ENCODE assay signal across 8 mouse cellular contexts in genomic region chr5:130257303-130257702, GRCm38 (mm10). TPM values are rescaled to one million over a fixed set of nuclear protein-coding genes. Genes with fewer than 3 reads are reported as not detected.
DNase-seq lines count a peak whose midpoint lies in the region; ATAC-seq lines count a peak whose summit lies in the region.

No protein-coding gene starts in this region.

- WGBS in neural tube, embryonic 11.5 days = 10% methylated on average over 8 of the region's 8 CpGs
- WGBS in limb, embryonic 11.5 days = 11% methylated on average over 8 of the region's 8 CpGs
- 4% methylated on average over 8 of the region's 8 CpGs for WGBS in stomach, embryonic 15.5 days

- ATAC-seq in neural tube, embryonic 11.5 days (ENCODE audit: insufficient read depth, low FRiP score, low TSS enrichment) = no peak
- no peak for ATAC-seq in limb, embryonic 11.5 days (ENCODE audit: insufficient number of reproducible peaks, low FRiP score, low TSS enrichment, low read depth)
- ATAC-seq in stomach, embryonic 15.5 days (ENCODE audit: insufficient read depth, low FRiP score, low read depth) = no peak

- no peaks in the 10 kb centered on the region for H3K9me3 ChIP-seq in neural tube, embryonic 11.5 days (ENCODE audit: control insufficient read depth, low read length)
- no peaks in the 10 kb centered on the region for H3K9me3 ChIP-seq in limb, embryonic 11.5 days (ENCODE audit: control insufficient read depth, low read length)
- no peaks in the 10 kb centered on the region for H3K9me3 ChIP-seq in stomach, embryonic 15.5 days

- DNase-seq in cerebellum, adult 8-10 months = peak; percentile 22
- DNase-seq in cerebellum, postnatal 25 days = no peak
- DNase-seq in neural tube, embryonic 11.5 days (ENCODE audit: low spot score) = no peak
- no peak for DNase-seq in neural tube, embryonic 10.5 days (ENCODE audit: extremely low spot score, low spot score)
- DNase-seq in limb, embryonic 11.5 days (ENCODE audit: low spot score) = peak; percentile 25
- no peak for DNase-seq in urinary bladder, postnatal 25 days (ENCODE audit: low spot score)
- no peak for DNase-seq in thymus, postnatal 36 days

- H3K4me3 ChIP-seq in neural tube, embryonic 11.5 days (ENCODE audit: low read depth, low read length) = peak overlapping the region; percentile 67
- H3K4me3 ChIP-seq in limb, embryonic 11.5 days (ENCODE audit: low read depth, low read length) = peak overlapping the region; percentile 46
- peak overlapping the region; percentile 73 for H3K4me3 ChIP-seq in stomach, embryonic 15.5 days (replicated peaks)

- peak overlapping the region; percentile 60 for H3K4me2 ChIP-seq in neural tube, embryonic 11.5 days (ENCODE audit: low read depth)
- H3K4me2 ChIP-seq in limb, embryonic 11.5 days (ENCODE audit: low read depth, severe bottlenecking) = peak overlapping the region; percentile 72
- peak overlapping the region; percentile 69 for H3K4me2 ChIP-seq in stomach, embryonic 15.5 days

- no peaks in the 10 kb centered on the region for H3K27me3 ChIP-seq in neural tube, embryonic 11.5 days (ENCODE audit: control insufficient read depth, insufficient read depth, low read length)
- no peaks in the 10 kb centered on the region for H3K27me3 ChIP-seq in limb, embryonic 11.5 days (ENCODE audit: control insufficient read depth, insufficient read depth, low read length)
- no peaks in the 10 kb centered on the region for H3K27me3 ChIP-seq in stomach, embryonic 15.5 days (replicated peaks)

- peak overlapping the region; percentile 74 for H3K9ac ChIP-seq in neural tube, embryonic 11.5 days (ENCODE audit: low read length)
- H3K9ac ChIP-seq in limb, embryonic 11.5 days (ENCODE audit: low read length) = peak overlapping the region; percentile 55
- peak overlapping the region; percentile 75 for H3K9ac ChIP-seq in stomach, embryonic 15.5 days

- peak overlapping the region; percentile 60; the same call in 1 of the 2 replicates for H3K27ac ChIP-seq in neural tube, embryonic 11.5 days (ENCODE audit: low read depth, low read length)
- H3K27ac ChIP-seq in limb, embryonic 11.5 days (replicated peaks; ENCODE audit: low read depth, low read length) = peak overlapping the region; percentile 15; the same call in 1 of the 2 replicates
- H3K27ac ChIP-seq in stomach, embryonic 15.5 days = peak overlapping the region; percentile 81

- peaks cover 3% of the 10 kb centered on the region; the same call in 1 of the 2 replicates for H3K4me1 ChIP-seq in neural tube, embryonic 11.5 days (ENCODE audit: control insufficient read depth, insufficient read depth, low read length)
- no peaks in the 10 kb centered on the region for H3K4me1 ChIP-seq in limb, embryonic 11.5 days (ENCODE audit: control insufficient read depth, insufficient read depth, low read length)
- H3K4me1 ChIP-seq in stomach, embryonic 15.5 days = peaks cover 16% of the 10 kb centered on the region; the same call in 1 of the 2 replicates

- H3K36me3 ChIP-seq in neural tube, embryonic 11.5 days (ENCODE audit: control insufficient read depth, insufficient read depth, low read length) = no peaks in the 10 kb centered on the region
- no peaks in the 10 kb centered on the region for H3K36me3 ChIP-seq in limb, embryonic 11.5 days (ENCODE audit: control insufficient read depth, insufficient read depth, low read length)
- H3K36me3 ChIP-seq in stomach, embryonic 15.5 days = peaks cover 8% of the 10 kb centered on the region; the same call in 1 of the 2 replicates

RNA-seq across cellular contexts. Expression of gene Tyw1, which starts 1.9 kb away (rescaled TPM):
- polyA plus RNA-seq in neural tube, embryonic 11.5 days (2014; fragmentation: Nextera tagmentation; extraction: Ambion mirVana) = 33.2 and 34.9 TPM in 2 replicates
- 30.5 and 32.6 TPM in 2 replicates for polyA plus RNA-seq in limb, embryonic 11.5 days (2014; fragmentation: Nextera tagmentation; extraction: Ambion mirVana)
- polyA plus RNA-seq in stomach, embryonic 15.5 days (2015; fragmentation: Nextera tagmentation; extraction: Ambion mirVana) = 22.6 and 23.4 TPM in 2 replicates

RNA-seq across cellular contexts. Expression of gene Sbds, which starts 2.0 kb away (rescaled TPM):
- 68.8 and 71.3 TPM in 2 replicates for polyA plus RNA-seq in neural tube, embryonic 11.5 days (2014; fragmentation: Nextera tagmentation; extraction: Ambion mirVana)
- polyA plus RNA-seq in limb, embryonic 11.5 days (2014; fragmentation: Nextera tagmentation; extraction: Ambion mirVana) = 61.3 and 63.3 TPM in 2 replicates
- 69.4 and 70.7 TPM in 2 replicates for polyA plus RNA-seq in stomach, embryonic 15.5 days (2015; fragmentation: Nextera tagmentation; extraction: Ambion mirVana)

RNA-seq across cellular contexts. Expression of gene Tmem248, which starts 40.4 kb away (rescaled TPM):
- 32.0 and 35.8 TPM in 2 replicates for polyA plus RNA-seq in neural tube, embryonic 11.5 days (2014; fragmentation: Nextera tagmentation; extraction: Ambion mirVana)
- polyA plus RNA-seq in limb, embryonic 11.5 days (2014; fragmentation: Nextera tagmentation; extraction: Ambion mirVana) = 36.0 and 39.2 TPM in 2 replicates
- 37.3 and 43.1 TPM in 2 replicates for polyA plus RNA-seq in stomach, embryonic 15.5 days (2015; fragmentation: Nextera tagmentation; extraction: Ambion mirVana)

Comparison
In these comparisons a context has a peak if more than half of its experiments do, and no peak if none do; other contexts are left out.
1. DNase-seq: peak in cerebellum, adult 8-10 months (single experiment) and limb, embryonic 11.5 days (single experiment); none in cerebellum, postnatal 25 days (0 of 2), neural tube, embryonic 11.5 days (single experiment), neural tube, embryonic 10.5 days (single experiment), urinary bladder, postnatal 25 days (single experiment) and thymus, postnatal 36 days (0 of 2).
2. H3K27ac ChIP-seq: peak in every context shown above with its lines; median percentile 81 in stomach, embryonic 15.5 days; 60 in neural tube, embryonic 11.5 days; 15 in limb, embryonic 11.5 days.
3. Peak in every context shown above with its lines, with median percentiles within 50 percentile points of each other: H3K4me2 ChIP-seq, H3K4me3 ChIP-seq and H3K9ac ChIP-seq.